Mouse (Mus musculus): ENCODE data around the gene Hspa1l.

GRCm38 (mm10) chr17:35017706-35018030 lies 45.2 kb downstream of the Hspa1l start:
- TF ChIP-seq POLR2A (IDR thresholded peaks at IDR 0.05; ENCODE audit: insufficient read depth, low read length) (no peak), EP300 (IDR thresholded peaks at IDR 0.05; ENCODE audit: insufficient read depth, low read depth, low read length) (no peak)

All from ES-Bruce4 (cell line).